Mouse (Mus musculus): ENCODE results near the gene Apba2. TPM values are rescaled to one million over a fixed set of nuclear protein-coding genes. Genes with fewer than 3 reads are reported as not detected.

Apba2 gene
- total RNA-seq, 2 experiments from 2014 or later = 0.49 to 1.1 TPM

GRCm38 (mm10) chr7:64728816-64729215 is 227.3 kb downstream of the Apba2 start:
- no peak for DNase-seq

- DNase-seq = no peak
Measured at GRCm38 (mm10) chr7:64729785-64730184, 228.3 kb downstream of the Apba2 start.

GRCm38 (mm10) chr7:64739131-64739530 is 237.6 kb downstream of the Apba2 start:
- no peak for DNase-seq

GRCm38 (mm10) chr7:64741333-64742307 is 240.1 kb downstream of the Apba2 start:
- peak; percentile 81 for DNase-seq

DNA sequence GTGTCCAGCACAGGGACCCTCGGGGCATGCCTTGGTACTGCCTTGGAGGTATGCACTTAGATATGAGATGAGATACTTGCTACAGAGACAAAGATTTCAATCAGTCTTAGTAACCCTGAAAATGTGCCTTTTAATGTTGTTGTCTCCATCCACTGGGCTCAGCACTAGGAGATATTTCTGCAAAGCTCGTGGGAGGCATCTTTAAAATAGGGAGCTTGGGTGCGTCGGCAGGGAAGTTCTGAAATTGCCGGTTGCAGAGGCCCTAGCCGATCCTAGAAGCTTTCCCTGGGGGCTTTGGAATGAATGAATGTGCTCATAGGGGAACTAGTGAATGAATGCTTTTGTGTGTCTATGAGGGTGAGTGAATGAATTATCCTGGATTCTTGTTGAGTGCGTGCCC is 242.1 kb downstream of the Apba2 start:
- DNase-seq = no peak

DNA sequence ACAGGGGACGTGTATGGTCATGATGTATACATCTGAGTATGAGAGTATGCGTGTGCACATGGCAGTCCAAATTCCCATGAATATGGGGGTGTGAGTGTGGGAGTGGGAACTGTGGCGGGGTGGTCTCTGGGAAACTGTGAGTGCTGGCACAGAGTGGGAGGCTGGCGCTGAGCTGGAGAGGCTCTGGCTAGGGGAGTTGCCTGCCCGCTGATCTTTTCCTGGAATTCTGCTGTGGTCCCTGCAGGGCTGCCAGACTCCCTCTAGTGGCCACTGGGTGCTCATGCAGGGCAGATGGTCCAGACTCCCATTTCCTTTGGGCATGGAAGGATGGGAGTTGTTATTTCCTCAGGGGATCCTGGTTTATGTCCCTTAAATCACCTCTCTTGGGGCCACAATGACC is 250.0 kb downstream of the Apba2 start:
- DNase-seq = peak; percentile 56

DNA sequence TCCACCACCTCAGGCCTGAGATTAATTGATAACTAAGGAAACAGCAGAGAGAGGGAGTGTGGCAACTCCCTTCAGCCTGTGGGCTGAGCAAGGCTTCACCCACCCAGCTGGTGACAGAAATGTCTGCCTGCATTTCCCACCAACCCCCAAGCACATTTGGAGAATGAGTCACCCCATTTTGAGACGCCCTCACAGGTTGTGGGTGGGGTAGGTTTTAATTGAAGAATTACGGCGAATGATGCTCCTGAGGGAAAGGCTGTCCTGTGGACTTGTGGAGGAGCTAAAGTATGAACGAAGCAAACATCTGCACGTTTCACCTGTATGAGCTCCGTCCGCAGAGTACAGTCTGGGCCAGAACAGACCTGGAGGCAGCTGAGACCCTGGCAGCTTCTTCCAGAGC is 250.6 kb downstream of the Apba2 start:
- no peak for DNase-seq

DNA sequence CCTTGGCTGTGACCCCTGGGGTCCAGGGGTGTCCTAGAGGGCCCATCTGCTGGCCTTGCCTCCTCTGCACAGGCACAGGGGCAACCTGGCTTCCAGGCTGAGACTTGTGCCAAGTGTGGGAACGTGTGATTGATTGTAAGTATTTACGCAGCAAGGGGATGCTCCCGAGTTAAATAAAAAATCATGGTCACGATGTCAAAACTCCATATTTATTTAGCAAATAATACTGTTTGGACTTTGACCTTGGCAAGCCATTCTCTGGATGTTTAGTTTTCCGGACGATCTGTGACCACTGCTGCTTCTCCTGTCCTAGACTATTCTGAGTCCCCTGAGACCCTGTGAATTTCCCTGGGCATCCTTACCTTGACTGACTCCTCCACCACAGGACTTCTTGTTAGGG is 252.2 kb downstream of the Apba2 start:
- no peak for DNase-seq

- DNase-seq = no peak
Measured at GRCm38 (mm10) chr7:64754161-64754560, 252.7 kb downstream of the Apba2 start.

DNA sequence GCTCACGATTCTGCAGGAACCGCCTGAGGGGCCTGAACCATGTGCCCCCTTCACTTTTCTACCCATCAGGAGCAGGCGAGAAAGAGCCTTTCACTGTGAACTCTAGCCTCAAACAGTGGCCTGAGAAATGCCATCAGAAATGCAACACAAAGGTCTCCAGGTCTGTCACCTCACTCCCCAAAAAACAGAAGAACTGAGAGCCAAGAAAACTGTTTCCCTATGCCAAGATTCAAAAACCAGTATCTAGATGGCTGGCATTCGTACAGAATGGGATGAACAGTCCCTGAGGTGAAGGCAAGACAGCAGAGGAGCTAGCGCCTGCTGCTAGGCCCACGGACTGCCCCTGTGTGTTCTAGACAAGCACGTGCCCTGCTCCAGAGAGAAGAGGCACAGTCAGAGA is 253.6 kb downstream of the Apba2 start:
- DNase-seq = no peak

DNA sequence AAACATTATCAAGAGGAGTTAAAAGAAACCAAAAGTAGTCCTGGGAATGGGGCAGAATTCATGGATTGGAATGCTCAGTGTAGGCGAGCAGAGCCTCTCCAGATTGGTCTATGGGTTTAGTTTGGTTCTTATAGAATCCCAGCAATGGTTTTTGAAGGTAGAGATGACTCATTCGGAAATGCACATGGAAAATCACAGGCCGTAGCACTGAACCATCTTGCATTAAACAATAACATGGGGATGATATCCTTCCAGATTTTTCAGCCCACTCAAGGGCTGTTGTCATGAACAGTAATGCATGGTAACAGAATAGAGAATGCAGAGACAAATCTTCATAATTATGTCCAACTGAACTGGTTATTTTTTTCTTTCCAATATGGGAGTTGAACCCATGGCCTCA is 264.1 kb downstream of the Apba2 start:
- DNase-seq = no peak

DNA sequence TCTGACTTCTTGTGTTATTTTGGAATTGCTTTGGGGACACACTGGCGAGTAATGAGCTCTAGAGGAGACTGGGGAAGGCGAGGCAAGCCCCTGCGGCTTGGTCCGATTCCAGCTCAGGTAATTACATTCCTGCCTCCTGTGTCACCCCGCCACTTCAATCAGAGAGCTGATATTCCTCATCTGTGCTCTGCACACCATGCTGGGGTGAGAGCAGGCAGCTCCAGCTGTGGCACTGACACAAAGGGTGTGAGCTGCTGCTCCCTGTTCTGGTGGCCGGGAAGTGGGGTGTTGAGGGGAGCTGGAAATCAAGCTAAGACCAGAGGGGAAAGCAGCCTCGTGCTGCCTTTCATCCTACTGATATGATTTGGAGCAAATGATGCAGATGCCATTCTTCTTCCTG is 268.3 kb downstream of the Apba2 start:
- DNase-seq = no peak

GRCm38 (mm10) chr7:64770779-64771390 is 269.4 kb downstream of the Apba2 start:
- DNase-seq = no peak

DNA sequence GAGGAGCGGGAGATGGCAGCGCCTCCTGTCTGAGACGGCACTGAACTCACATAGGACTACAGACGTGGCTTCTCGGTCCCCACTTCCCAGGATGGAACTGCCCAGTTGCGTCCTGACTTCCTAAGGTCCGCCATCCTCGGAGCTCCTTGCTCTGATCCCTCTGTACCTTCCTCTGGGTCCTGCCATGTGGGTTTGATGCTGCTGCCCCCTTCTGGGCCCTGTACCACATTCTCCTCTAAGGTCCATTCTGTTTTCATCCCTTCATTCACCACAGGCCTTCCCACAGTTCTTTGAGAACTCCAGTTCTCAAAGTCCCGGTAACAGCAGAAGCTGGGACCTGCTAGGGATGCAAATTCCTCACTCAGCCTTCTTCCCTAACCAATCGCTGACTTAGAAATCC is 272.0 kb downstream of the Apba2 start:
- DNase-seq = no peak

GRCm38 (mm10) chr7:64776708-64777489 is 275.4 kb downstream of the Apba2 start:
- DNase-seq = no peak

DNA sequence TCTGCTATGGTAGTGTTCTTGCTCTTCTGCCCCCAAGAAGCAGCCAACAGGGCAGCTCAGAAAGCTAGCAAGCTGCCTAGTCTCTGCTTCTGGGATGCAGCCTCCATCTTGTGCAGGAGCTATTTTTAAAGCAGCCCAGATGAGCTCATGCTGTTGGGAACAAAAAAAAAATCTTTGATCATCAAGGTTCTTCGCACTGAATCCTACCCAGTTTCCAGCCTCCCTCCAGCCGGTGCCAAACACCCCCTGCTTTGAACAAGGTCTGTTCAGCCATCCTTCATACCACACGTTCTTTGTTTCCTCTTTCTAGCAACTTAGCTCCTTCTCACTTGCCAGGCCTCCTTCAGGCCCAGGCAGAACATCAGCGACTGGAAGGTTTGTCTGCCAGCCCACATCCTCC is 278.0 kb downstream of the Apba2 start:
- no peak for DNase-seq

DNA sequence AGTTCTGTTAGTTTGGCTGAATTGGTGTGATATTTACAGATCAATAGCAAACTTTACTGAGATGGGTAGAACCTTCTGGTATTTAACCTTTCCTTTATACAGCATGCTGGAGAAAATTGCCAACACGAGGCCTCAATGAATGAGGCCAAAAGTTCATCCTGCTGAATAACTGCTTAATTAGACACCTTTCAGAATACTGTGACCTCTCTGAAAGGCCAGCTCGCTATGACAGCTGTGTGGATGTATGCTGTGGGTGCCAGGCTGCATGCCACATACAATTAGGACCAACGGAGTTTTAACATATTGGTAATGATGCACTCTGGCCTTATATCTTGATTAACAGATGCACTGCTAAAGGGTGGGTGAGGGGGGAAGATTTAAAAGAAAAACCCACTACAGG is 283.5 kb downstream of the Apba2 start:
- DNase-seq = no peak

DNA sequence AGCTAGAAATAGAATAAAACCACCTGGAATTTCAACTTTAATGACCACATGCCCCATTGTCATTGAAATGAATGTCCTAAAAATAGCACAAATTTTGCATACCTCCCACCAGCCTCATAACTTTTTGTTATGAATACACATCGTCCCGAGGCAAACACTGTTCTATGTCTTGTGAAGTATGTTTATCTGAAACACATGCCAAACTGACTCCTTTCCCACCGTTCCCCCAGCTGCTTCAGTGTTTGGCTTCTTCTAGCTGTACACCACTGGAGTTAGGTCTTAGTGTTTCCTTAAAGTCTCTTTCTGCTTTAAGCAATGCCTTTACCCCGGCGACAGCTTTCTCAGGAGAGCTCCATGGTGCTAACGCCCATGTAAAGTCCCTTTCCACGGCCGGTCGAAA is 289.6 kb downstream of the Apba2 start:
- no peak for DNase-seq

- peak; percentile 50 for DNase-seq
Measured at GRCm38 (mm10) chr7:64792031-64792430, 290.5 kb downstream of the Apba2 start.

DNA sequence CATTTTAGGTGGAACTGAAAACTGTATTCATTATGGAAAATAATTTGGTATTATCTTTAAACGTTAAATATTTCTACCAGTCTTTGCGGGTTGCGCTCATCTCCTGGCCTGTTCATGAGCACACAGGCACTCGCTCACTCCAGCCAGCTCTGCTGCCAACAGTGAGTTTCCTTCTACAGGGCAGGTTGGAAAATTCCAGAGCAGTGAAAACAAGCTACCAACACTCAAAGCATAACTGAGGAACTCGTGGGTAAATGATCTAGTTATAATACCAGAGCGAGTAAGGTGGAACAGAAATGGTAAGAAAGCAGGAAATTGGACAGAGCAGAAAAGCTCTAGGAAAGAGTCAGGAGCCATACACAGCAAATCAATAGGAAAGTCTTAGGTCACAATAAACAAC is 294.0 kb downstream of the Apba2 start:
- no peak for DNase-seq

Data from gastrocnemius, postnatal 10 days (tissue).